Mouse (Mus musculus): ENCODE data around the gene Drd1. TPM values are rescaled to one million over a fixed set of nuclear protein-coding genes. Genes with fewer than 3 reads are reported as not detected.

The Drd1 gene
- polyA plus RNA-seq, 1 experiment from 2014 or later: 0.39 TPM

GRCm38 (mm10) chr13:54091719-54092118 lies 36.2 kb upstream of the Drd1 start:
- Histone ChIP-seq H3K4me1 (ENCODE audit: insufficient read depth, low read length) (no peaks in the 10 kb centered on the region), H3K4me2 (replicated peaks; ENCODE audit: low read depth, low read length) (no peak overlapping the region), H3K9ac (replicated peaks; ENCODE audit: low read length) (no peak overlapping the region), H3K27ac (ENCODE audit: low read length) (no peak overlapping the region), H3K9me3 (ENCODE audit: low read length) (no peaks in the 10 kb centered on the region), H3K4me3 (ENCODE audit: low read length) (no peak overlapping the region), H3K27me3 (ENCODE audit: insufficient read depth, low read length) (no peaks in the 10 kb centered on the region), H3K36me3 (ENCODE audit: insufficient read depth, low read length) (peaks cover 78% of the 10 kb centered on the region)
- ATAC-seq (ENCODE audit: low FRiP score, low TSS enrichment): no peak
- WGBS: 87% methylated on average over 6 of the region's 6 CpGs

- Histone ChIP-seq H3K27me3 (ENCODE audit: insufficient read depth, low read length) (no peaks in the 10 kb centered on the region), H3K9ac (replicated peaks; ENCODE audit: low read length) (no peak overlapping the region), H3K4me1 (ENCODE audit: insufficient read depth, low read length) (peaks cover 6% of the 10 kb centered on the region), H3K9me3 (ENCODE audit: low read length) (no peaks in the 10 kb centered on the region), H3K36me3 (ENCODE audit: insufficient read depth, low read length) (peaks cover 43% of the 10 kb centered on the region), H3K4me3 (ENCODE audit: low read length) (no peak overlapping the region), H3K4me2 (replicated peaks; ENCODE audit: low read depth, low read length) (no peak overlapping the region), H3K27ac (ENCODE audit: low read length) (no peak overlapping the region)
- ATAC-seq (ENCODE audit: low FRiP score, low TSS enrichment): no peak
- WGBS: 91% methylated on average over 18 of the region's 18 CpGs
Observed at GRCm38 (mm10) chr13:54085266-54085665, 29.8 kb upstream of the Drd1 start.

DNA sequence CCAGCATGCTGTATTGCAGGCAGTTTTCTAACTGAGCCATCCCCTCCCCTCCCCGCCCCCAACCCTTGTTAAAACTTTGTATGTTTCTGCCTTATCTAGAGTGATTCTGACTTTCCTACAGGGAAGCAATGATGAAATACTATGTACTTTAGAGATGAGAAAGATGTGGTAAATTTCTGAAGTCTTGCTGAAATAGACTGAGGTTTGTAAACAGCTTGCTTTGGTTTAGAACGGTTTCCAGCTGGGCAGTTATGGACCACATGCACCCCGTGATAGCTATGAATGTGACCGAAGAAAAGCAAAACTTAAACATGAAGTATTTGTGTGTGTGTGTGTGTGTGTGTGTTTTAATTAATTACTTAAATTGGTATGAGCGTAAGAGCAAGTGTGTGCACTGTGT lies 29.3 kb upstream of the Drd1 start:
- peaks cover 7% of the 10 kb centered on the region for H3K4me1 ChIP-seq (ENCODE audit: insufficient read depth, low read length)
- no peaks in the 10 kb centered on the region for H3K9me3 ChIP-seq (ENCODE audit: low read length)
- H3K27me3 ChIP-seq (ENCODE audit: insufficient read depth, low read length): no peaks in the 10 kb centered on the region
- peaks cover 41% of the 10 kb centered on the region for H3K36me3 ChIP-seq (ENCODE audit: insufficient read depth, low read length)
- H3K27ac ChIP-seq (ENCODE audit: low read length): no peak overlapping the region
- H3K4me3 ChIP-seq (ENCODE audit: low read length): no peak overlapping the region
- no peak overlapping the region for H3K9ac ChIP-seq (replicated peaks; ENCODE audit: low read length)
- no peak for ATAC-seq (ENCODE audit: low FRiP score, low TSS enrichment)
- H3K4me2 ChIP-seq (replicated peaks; ENCODE audit: low read depth, low read length): no peak overlapping the region
- 87% methylated on average over 5 of the region's 5 CpGs for WGBS

DNA sequence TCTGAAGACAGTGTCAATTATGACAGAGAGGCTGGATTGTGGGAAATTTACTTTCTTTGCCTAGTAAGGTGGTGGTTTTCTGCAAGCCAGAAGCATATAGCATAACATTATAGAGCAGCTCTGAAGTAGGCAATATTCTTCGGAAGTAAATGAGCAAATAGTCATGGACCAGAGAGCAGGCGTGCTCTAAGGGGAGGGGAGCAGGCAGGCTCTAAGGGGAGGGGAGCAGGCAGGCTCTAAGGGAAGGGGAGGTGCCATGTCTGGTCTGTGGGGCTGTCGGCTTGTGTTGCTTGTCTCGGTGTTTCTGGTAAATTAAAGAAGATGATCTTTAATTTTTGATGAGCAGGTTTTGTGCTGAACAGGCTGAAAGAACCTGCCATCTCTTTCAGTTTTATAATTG lies 28.7 kb upstream of the Drd1 start:
- Histone ChIP-seq H3K36me3 (ENCODE audit: insufficient read depth, low read length) (peaks cover 35% of the 10 kb centered on the region), H3K9ac (replicated peaks; ENCODE audit: low read length) (no peak overlapping the region), H3K4me2 (replicated peaks; ENCODE audit: low read depth, low read length) (no peak overlapping the region), H3K27ac (ENCODE audit: low read length) (no peak overlapping the region), H3K27me3 (ENCODE audit: insufficient read depth, low read length) (no peaks in the 10 kb centered on the region), H3K9me3 (ENCODE audit: low read length) (no peaks in the 10 kb centered on the region), H3K4me1 (ENCODE audit: insufficient read depth, low read length) (peaks cover 11% of the 10 kb centered on the region), H3K4me3 (ENCODE audit: low read length) (no peak overlapping the region)
- 55% methylated on average over 4 of the region's 4 CpGs for WGBS
- ATAC-seq (ENCODE audit: low FRiP score, low TSS enrichment): no peak

DNA sequence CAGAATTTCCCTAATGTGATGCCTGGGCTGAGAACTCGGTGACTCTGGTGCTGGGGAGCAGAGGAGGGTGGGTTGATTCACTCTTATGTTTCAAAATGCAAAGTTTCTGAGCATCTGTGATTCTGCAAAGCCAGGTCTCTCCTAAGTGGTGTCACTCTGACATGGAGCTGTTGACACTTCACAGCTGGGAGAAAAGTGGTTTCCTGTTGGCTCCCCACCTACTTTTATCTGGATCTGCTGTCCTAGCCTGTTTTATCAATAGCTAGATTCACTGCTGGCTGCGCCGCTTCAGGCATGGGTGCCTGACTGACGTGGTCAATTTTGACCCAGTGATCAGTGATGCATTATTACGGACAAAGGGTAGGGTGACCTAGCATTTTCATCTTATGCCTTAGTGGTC lies 27.4 kb upstream of the Drd1 start:
- H3K4me2 ChIP-seq (replicated peaks; ENCODE audit: low read depth, low read length): no peak overlapping the region
- H3K27me3 ChIP-seq (ENCODE audit: insufficient read depth, low read length): no peaks in the 10 kb centered on the region
- WGBS: 69% methylated on average over 5 of the region's 5 CpGs
- no peak overlapping the region for H3K9ac ChIP-seq (replicated peaks; ENCODE audit: low read length)
- H3K4me1 ChIP-seq (ENCODE audit: insufficient read depth, low read length): peaks cover 11% of the 10 kb centered on the region
- H3K36me3 ChIP-seq (ENCODE audit: insufficient read depth, low read length): peaks cover 23% of the 10 kb centered on the region
- no peaks in the 10 kb centered on the region for H3K9me3 ChIP-seq (ENCODE audit: low read length)
- H3K4me3 ChIP-seq (ENCODE audit: low read length): no peak overlapping the region
- H3K27ac ChIP-seq (ENCODE audit: low read length): no peak overlapping the region
- no peak for ATAC-seq (ENCODE audit: low FRiP score, low TSS enrichment)

- Histone ChIP-seq H3K9me3 (ENCODE audit: low read length) (no peaks in the 10 kb centered on the region), H3K27me3 (ENCODE audit: insufficient read depth, low read length) (no peaks in the 10 kb centered on the region), H3K36me3 (ENCODE audit: insufficient read depth, low read length) (peaks cover 7% of the 10 kb centered on the region), H3K4me2 (replicated peaks; ENCODE audit: low read depth, low read length) (no peak overlapping the region), H3K9ac (replicated peaks; ENCODE audit: low read length) (no peak overlapping the region), H3K27ac (ENCODE audit: low read length) (no peak overlapping the region), H3K4me3 (ENCODE audit: low read length) (no peak overlapping the region), H3K4me1 (ENCODE audit: insufficient read depth, low read length) (peaks cover 16% of the 10 kb centered on the region)
- ATAC-seq (ENCODE audit: low FRiP score, low TSS enrichment): no peak
- 89% methylated on average over 1 of the region's 1 CpGs for WGBS
Observed at GRCm38 (mm10) chr13:54080785-54081184, 25.3 kb upstream of the Drd1 start.

GRCm38 (mm10) chr13:54079782-54080759 lies 24.6 kb upstream of the Drd1 start:
- WGBS: 75% methylated on average over 12 of the region's 12 CpGs
- no peak for ATAC-seq (ENCODE audit: low FRiP score, low TSS enrichment)
- H3K27me3 ChIP-seq (ENCODE audit: insufficient read depth, low read length): no peaks in the 10 kb centered on the region
- H3K4me2 ChIP-seq (replicated peaks; ENCODE audit: low read depth, low read length): no peak overlapping the region
- H3K36me3 ChIP-seq (ENCODE audit: insufficient read depth, low read length): peaks cover 3% of the 10 kb centered on the region; the same call in 1 of the 2 replicates
- H3K4me3 ChIP-seq (ENCODE audit: low read length): no peak overlapping the region
- no peak overlapping the region for H3K27ac ChIP-seq (ENCODE audit: low read length)
- no peak overlapping the region for H3K9ac ChIP-seq (replicated peaks; ENCODE audit: low read length)
- peaks cover 16% of the 10 kb centered on the region for H3K4me1 ChIP-seq (ENCODE audit: insufficient read depth, low read length)
- no peaks in the 10 kb centered on the region for H3K9me3 ChIP-seq (ENCODE audit: low read length)

- Histone ChIP-seq H3K4me1 (ENCODE audit: insufficient read depth, low read length) (peaks cover 22% of the 10 kb centered on the region; the same call in 1 of the 2 replicates), H3K9ac (replicated peaks; ENCODE audit: low read length) (no peak overlapping the region), H3K9me3 (ENCODE audit: low read length) (no peaks in the 10 kb centered on the region), H3K36me3 (ENCODE audit: insufficient read depth, low read length) (peaks cover 3% of the 10 kb centered on the region; the same call in 1 of the 2 replicates), H3K4me2 (replicated peaks; ENCODE audit: low read depth, low read length) (no peak overlapping the region), H3K27ac (ENCODE audit: low read length) (peak overlapping the region; percentile 35), H3K4me3 (ENCODE audit: low read length) (no peak overlapping the region), H3K27me3 (ENCODE audit: insufficient read depth, low read length) (no peaks in the 10 kb centered on the region)
- WGBS: 63% methylated on average over 11 of the region's 11 CpGs
- ATAC-seq (ENCODE audit: low FRiP score, low TSS enrichment): 0 out of 2 replicates have a peak, but pooled peaks have one; percentile 55
Observed at GRCm38 (mm10) chr13:54077470-54078174, 22.1 kb upstream of the Drd1 start.

DNA sequence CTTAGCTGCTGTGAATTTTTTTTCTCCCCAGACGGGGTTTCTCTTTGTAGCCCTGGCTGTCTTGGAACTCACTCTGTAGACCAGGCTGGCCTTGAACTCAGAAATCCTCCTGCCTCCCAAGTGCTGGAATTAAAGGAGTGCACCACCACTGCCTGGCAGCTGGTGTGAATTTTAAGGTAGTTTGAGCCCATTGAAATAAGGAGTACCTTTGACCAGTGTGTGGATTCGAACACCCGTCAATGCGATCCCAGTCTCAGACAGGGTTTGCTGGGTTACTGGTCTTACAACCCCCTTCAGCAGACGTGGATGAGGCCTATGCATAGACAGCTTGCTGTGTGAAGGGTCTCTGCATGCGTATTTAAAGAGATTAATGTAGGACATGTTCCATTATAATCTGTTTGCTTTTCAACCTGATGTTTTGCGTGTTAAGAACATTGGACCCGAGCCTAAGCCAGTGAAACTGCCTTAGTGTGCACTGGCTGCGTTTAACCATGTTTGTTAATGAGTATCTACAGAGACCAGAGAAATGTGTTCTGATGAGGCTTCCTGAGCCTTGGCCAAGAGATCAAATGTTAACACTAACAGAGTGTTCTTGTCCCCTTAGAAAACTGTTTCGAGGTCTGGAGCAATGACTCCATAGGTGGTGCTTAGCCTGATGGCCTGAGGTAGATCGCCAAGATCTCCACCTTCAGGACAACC lies 21.4 kb upstream of the Drd1 start:
- Histone ChIP-seq H3K27me3 (ENCODE audit: insufficient read depth, low read length) (no peaks in the 10 kb centered on the region), H3K9me3 (ENCODE audit: low read length) (no peaks in the 10 kb centered on the region), H3K4me2 (replicated peaks; ENCODE audit: low read depth, low read length) (no peak overlapping the region), H3K4me3 (ENCODE audit: low read length) (no peak overlapping the region), H3K9ac (replicated peaks; ENCODE audit: low read length) (no peak overlapping the region), H3K27ac (ENCODE audit: low read length) (peak overlapping the region; percentile 35), H3K4me1 (ENCODE audit: insufficient read depth, low read length) (peaks cover 24% of the 10 kb centered on the region; the same call in 1 of the 2 replicates), H3K36me3 (ENCODE audit: insufficient read depth, low read length) (peaks cover 3% of the 10 kb centered on the region; the same call in 1 of the 2 replicates)
- WGBS: 84% methylated on average over 11 of the region's 11 CpGs
- ATAC-seq (ENCODE audit: low FRiP score, low TSS enrichment): no peak
